Mouse (Mus musculus) B cell, adult 2 months (primary cell): ENCODE data around the gene Pidd1.

Experiments
- DNase-seq, 2 experiments: peaks; one replicate each; pipeline ENCODE4 v3.0.0; 2022

Gene Pidd1

GRCm38 (mm10) chr7:141435129-141435855, 8.5 kb downstream of the Pidd1 start:
- DNase-seq, result peak; percentile 62 to 67

- no peak for DNase-seq
Measured at GRCm38 (mm10) chr7:141434464-141434863, 9.4 kb downstream of the Pidd1 start.

- DNase-seq, result no peak
Measured at GRCm38 (mm10) chr7:141433517-141434400, 10.1 kb downstream of the Pidd1 start.

- no peak for DNase-seq
Measured at GRCm38 (mm10) chr7:141432741-141433516, 10.9 kb downstream of the Pidd1 start.

- DNase-seq, result no peak
Measured at GRCm38 (mm10) chr7:141432186-141432611, 11.6 kb downstream of the Pidd1 start.

- DNase-seq, result no peak
Measured at GRCm38 (mm10) chr7:141431434-141432185, 12.2 kb downstream of the Pidd1 start.

GRCm38 (mm10) chr7:141430585-141431240, 13.1 kb downstream of the Pidd1 start:
- DNase-seq, result no peak

- no peak for DNase-seq
Measured at GRCm38 (mm10) chr7:141429840-141430584, 13.8 kb downstream of the Pidd1 start.

GRCm38 (mm10) chr7:141429310-141429709, 14.5 kb downstream of the Pidd1 start, which contains the start of gene Cend1:
Gene Cend1, minus strand, starts transcription at chr7:141429491.
- DNase-seq, result no peak

- no peak for DNase-seq
Measured at GRCm38 (mm10) chr7:141428701-141429100, 15.1 kb downstream of the Pidd1 start.

- no peak for DNase-seq
Measured at GRCm38 (mm10) chr7:141426948-141427730, 16.7 kb downstream of the Pidd1 start.

- DNase-seq, result no peak
Measured at GRCm38 (mm10) chr7:141423811-141424210, 20.0 kb downstream of the Pidd1 start.

GRCm38 (mm10) chr7:141420030-141420702, 23.7 kb downstream of the Pidd1 start:
- DNase-seq, result no peak

GRCm38 (mm10) chr7:141418970-141419369, 24.9 kb downstream of the Pidd1 start:
- no peak for DNase-seq

- no peak for DNase-seq
Measured at GRCm38 (mm10) chr7:141417731-141418681, 25.8 kb downstream of the Pidd1 start.

- DNase-seq, result no peak
Measured at GRCm38 (mm10) chr7:141416144-141416841, 27.5 kb downstream of the Pidd1 start.

GRCm38 (mm10) chr7:141413809-141414584, 29.8 kb downstream of the Pidd1 start, which contains the start of gene Gatd1:
Gene Gatd1, minus strand, starts transcription at chr7:141414136.
- peak; percentile 99 for DNase-seq
